Mouse (Mus musculus) ES-CJ7 (cell line): ENCODE data around the gene Rbm12.
A peak's percentile ranks its signal among the peaks of the same experiment; 100 is the strongest.

ENCODE experiments used
- DNase-seq: peaks from one replicate; pipeline ENCODE4 v3.0.0; 2011; ENCODE audit warnings: low read depth, low spot score

Gene Rbm12

DNA sequence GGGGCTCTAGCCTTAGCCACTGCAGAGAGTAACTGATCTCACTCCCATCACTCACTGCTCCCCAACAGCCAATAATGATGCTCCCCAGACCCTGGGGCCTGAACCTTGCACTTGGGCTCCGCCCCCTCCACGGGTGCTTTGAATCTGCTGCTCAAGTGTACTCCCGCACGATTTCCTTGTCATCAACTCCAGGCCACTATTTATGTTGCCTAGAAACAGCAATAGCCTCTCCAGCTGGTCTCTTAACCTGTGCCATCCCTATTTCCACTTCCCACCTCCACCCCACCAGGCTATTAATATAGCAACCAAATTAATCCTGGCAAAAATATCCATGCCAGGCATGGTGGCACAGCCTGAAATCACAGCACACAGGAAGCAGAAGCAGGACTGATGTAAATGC lies 32.1 kb downstream of the Rbm12 start:
- no peak for DNase-seq

DNA sequence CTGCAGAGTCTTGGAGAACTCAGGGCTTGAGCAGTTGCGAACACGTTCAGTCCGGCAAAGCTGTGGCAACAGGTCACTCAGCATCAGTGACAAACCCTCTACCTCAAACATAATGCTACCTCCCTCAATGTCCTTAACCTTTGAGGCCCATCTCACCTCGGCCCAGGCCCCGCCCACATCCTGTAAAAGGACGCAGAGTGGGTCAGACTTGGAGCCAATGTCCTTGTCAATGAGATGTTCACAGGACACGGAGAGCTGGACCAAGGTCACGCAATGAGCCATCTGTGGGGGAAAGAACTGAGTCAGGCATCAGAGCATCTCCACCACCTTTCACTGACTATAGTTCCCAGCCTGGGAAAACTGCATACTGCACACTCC lies 32.6 kb downstream of the Rbm12 start:
- DNase-seq, result no peak

DNA sequence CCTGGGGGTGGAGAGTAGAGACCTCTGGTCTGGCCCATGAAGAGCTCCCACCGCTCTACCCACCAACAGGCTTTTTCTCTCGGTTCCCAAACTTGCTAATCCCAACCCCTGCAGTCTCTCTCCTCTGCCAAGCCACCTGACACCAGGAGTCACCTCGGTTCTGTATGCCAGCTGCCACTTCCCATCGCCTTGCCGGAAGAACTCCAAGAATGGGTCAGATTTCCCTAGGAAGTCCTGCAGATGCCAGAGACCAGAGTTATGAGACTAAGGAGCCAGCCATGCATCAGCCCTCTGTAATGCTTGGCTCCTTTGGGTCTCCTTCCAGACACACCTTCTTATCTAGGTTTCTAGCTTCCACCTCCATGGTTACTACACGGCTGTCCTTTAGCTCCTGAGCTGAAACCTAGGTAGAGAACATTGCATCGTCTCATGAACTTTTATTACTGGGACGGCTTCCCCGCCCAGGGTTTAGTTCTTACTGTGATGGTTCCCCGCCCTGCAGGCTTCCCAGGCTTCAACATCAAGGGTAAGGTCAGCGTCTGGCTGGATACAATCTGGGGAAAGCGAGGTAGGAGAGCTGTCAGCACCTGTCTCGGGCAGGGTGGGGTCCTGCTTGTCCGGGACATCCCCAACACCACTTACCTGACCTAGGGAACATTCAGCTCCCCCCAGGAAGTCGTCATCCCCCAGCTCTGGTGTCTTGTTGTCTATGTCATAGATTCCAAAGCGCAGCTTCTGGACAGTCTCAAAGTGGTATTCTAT lies 33.2 kb downstream of the Rbm12 start:
- DNase-seq, result no peak

DNA sequence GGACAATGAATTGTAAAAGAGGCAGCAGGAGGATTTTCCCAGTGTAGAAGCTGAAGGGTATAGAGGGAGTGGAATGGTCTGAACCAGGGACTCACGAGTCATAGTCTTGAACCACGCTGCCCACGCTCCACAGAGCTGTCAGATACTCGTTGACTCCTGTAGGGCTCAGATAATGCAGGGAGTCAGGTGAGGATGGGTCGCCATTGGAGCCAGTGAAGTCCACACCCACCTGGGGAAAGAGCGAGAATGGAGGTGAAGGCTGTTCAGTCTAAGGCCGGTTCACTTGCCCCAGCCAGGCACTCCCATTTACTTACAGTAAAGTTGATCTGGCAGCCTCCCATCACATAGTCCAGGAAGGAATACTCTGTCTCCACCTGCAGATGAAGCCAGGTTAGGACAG lies 34.3 kb downstream of the Rbm12 start:
- peak; percentile 30 for DNase-seq

- DNase-seq, result no peak
Measured at GRCm38 (mm10) chr2:156073725-156074124, 38.1 kb downstream of the Rbm12 start.

GRCm38 (mm10) chr2:156071236-156071635 lies 40.5 kb downstream of the Rbm12 start:
- no peak for DNase-seq

- no peak for DNase-seq
Measured at GRCm38 (mm10) chr2:156067916-156068315, 43.9 kb downstream of the Rbm12 start.

DNA sequence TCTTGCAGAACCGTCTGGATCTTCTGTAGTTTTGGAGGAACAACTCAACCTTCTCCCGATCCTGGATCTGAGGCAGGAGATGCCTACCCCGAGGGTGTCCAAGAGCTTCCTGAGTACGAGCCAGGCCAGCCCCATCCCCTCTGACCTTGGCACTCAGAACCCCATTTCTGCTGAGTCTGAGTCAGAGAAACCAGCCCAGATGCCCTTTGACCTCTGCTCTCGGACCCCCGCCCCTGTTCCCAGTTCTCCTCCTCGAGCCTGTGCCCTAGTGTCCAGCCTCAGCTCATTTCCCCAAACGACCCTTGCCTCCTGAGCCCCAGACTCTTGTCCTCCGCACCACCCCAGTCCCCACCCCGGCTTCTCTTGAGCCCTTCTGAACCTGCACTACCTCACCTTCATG lies 45.7 kb downstream of the Rbm12 start:
- DNase-seq, result no peak

GRCm38 (mm10) chr2:156065099-156066041 lies 46.4 kb downstream of the Rbm12 start, which contains the start of gene Spag4:
Gene Spag4, plus strand, starts transcription at chr2:156065175.
- DNase-seq, result peak; percentile 82

DNA sequence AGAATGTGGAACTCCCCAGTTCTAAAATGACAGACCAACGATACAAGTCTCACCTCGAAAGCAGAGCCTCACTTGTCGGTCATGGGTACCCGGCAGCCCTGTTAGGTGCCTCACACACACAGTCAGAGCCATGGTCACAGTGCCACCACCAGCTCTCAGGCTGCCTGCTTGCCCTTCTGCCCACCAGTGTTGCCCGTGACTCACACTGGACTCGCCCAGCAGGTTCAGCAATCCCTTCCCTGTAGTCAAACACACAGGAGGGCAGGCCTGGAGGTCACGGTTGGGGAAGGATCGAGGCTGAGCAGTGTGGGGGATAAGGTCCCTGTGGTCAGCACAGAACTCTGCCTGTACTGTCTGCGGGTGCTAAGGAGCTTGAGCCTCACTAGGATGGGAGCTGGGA lies 59.0 kb downstream of the Rbm12 start, which contains the start of gene Fer1l4:
Gene Fer1l4, minus strand, starts transcription at position 132 of the 400 bp plus-strand sequence.
- DNase-seq, result no peak

- DNase-seq, result peak; percentile 46
Measured at GRCm38 (mm10) chr2:156047929-156048328, 63.8 kb downstream of the Rbm12 start.

- DNase-seq, result no peak
Measured at GRCm38 (mm10) chr2:156042903-156043302, 68.9 kb downstream of the Rbm12 start.
